In the genomic region with DNA sequence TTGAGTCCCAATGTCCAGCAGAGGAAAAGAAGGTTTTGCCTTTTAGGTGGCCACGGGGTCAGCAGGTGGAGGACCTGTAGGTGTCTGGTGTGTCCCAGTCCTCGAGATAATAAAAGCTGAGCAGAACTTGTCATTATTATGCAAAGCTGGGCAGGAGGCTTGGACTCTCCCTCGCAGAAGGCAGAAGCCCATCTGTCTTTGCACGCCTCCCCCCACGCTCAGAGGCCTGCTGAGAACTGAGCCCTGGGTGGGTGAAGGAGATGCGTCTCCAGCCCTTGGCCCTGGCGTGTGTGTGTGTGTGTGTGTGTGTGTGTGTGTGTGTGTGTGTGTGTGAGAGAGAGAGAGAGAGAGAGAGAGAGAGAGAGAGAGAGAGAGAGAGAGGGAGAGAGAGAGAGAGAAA, we compare ENCODE assay signal across 8 mouse cellular contexts. TPM values are rescaled to one million over a fixed set of nuclear protein-coding genes. Genes with fewer than 3 reads are reported as not detected.
DNase-seq lines count a peak whose midpoint lies in the region; ATAC-seq lines count a peak whose summit lies in the region.

No protein-coding gene starts in this region.

- ATAC-seq in heart, embryonic 12.5 days (ENCODE audit: insufficient number of reproducible peaks, low FRiP score), result no peak
- 0 out of 2 replicates have a peak, but pooled peaks have one; percentile 45 for ATAC-seq in hindbrain, embryonic 13.5 days (ENCODE audit: low FRiP score)
- peak; percentile 47; the same call in 1 of the 2 replicates for ATAC-seq in neural tube, embryonic 11.5 days (ENCODE audit: insufficient read depth, low FRiP score, low TSS enrichment)
- no peak for ATAC-seq in megakaryocyte-erythroid progenitor cell, adult 5-6 weeks (replicated peaks; ENCODE audit: low FRiP score, low TSS enrichment, poor library complexity, severe bottlenecking)

- H3K9ac ChIP-seq in heart, embryonic 12.5 days, result no peak overlapping the region
- peak overlapping the region; percentile 88 for H3K9ac ChIP-seq in hindbrain, embryonic 13.5 days
- no peak overlapping the region for H3K9ac ChIP-seq in neural tube, embryonic 11.5 days (ENCODE audit: low read length)

- H3K27ac ChIP-seq in heart, embryonic 12.5 days (ENCODE audit: poor library complexity, severe bottlenecking), result no peak overlapping the region
- peak overlapping the region; percentile 96 for H3K27ac ChIP-seq in hindbrain, embryonic 13.5 days
- H3K27ac ChIP-seq in neural tube, embryonic 11.5 days (ENCODE audit: low read depth, low read length), result peak overlapping the region; percentile 92

- no peaks in the 10 kb centered on the region for H3K9me3 ChIP-seq in heart, embryonic 12.5 days (replicated peaks)
- H3K9me3 ChIP-seq in hindbrain, embryonic 13.5 days, result no peaks in the 10 kb centered on the region
- no peaks in the 10 kb centered on the region for H3K9me3 ChIP-seq in neural tube, embryonic 11.5 days (ENCODE audit: control insufficient read depth, low read length)

- peaks cover 9% of the 10 kb centered on the region; the same call in 1 of the 2 replicates for H3K4me1 ChIP-seq in heart, embryonic 12.5 days (replicated peaks)
- H3K4me1 ChIP-seq in hindbrain, embryonic 13.5 days (replicated peaks), result peaks cover 53% of the 10 kb centered on the region
- peaks cover 19% of the 10 kb centered on the region for H3K4me1 ChIP-seq in neural tube, embryonic 11.5 days (ENCODE audit: control insufficient read depth, insufficient read depth, low read length)

- no peak overlapping the region for H3K4me3 ChIP-seq in heart, embryonic 12.5 days
- peak overlapping the region; percentile 76 for H3K4me3 ChIP-seq in hindbrain, embryonic 13.5 days
- H3K4me3 ChIP-seq in neural tube, embryonic 11.5 days (ENCODE audit: low read depth, low read length), result 0 out of 2 replicates have a peak overlapping the region, but pooled peaks have one; percentile 71

- intact Hi-C loops in heart, postnatal 36 days (cut with DNase I), result loop anchor here (2.0 kb wide), 1 partner anchor 67 kb away; no protein-coding TSS in a partner anchor

- peaks cover 37% of the 10 kb centered on the region for H3K27me3 ChIP-seq in heart, embryonic 12.5 days (replicated peaks)
- H3K27me3 ChIP-seq in hindbrain, embryonic 13.5 days, result 0 out of 2 replicates have a peak, but pooled peaks cover 3% of the 10 kb centered on the region
- no peaks in the 10 kb centered on the region for H3K27me3 ChIP-seq in neural tube, embryonic 11.5 days (ENCODE audit: control insufficient read depth, insufficient read depth, low read length)

- no peak for DNase-seq in heart, postnatal 36 days
- DNase-seq in cerebellum, postnatal 10 days, result peak; percentile 72 to 86
- DNase-seq in neural tube, embryonic 11.5 days (ENCODE audit: low spot score), result peak; percentile 57
- no peak for DNase-seq in adrenal gland, postnatal 14 days
- no peak for DNase-seq in thymus, postnatal 25 days

- peak overlapping the region; percentile 100 for H3K4me2 ChIP-seq in heart, embryonic 12.5 days
- H3K4me2 ChIP-seq in hindbrain, embryonic 13.5 days, result peak overlapping the region; percentile 73
- peak overlapping the region; percentile 92 for H3K4me2 ChIP-seq in neural tube, embryonic 11.5 days (ENCODE audit: low read depth)

- WGBS in heart, embryonic 12.5 days, result 18% methylated on average over 7 of the region's 7 CpGs
- WGBS in hindbrain, embryonic 13.5 days, result 2% methylated on average over 6 of the region's 7 CpGs
- WGBS in neural tube, embryonic 11.5 days, result under 1% methylated on average over 7 of the region's 7 CpGs

- H3K36me3 ChIP-seq in heart, embryonic 12.5 days, result no peaks in the 10 kb centered on the region
- H3K36me3 ChIP-seq in hindbrain, embryonic 13.5 days, result no peaks in the 10 kb centered on the region
- no peaks in the 10 kb centered on the region for H3K36me3 ChIP-seq in neural tube, embryonic 11.5 days (ENCODE audit: control insufficient read depth, insufficient read depth, low read length)

RNA-seq across cellular contexts. Expression of a gene that starts 0.7 kb away (rescaled TPM):
- polyA plus RNA-seq in heart, embryonic 12.5 days (2016; fragmentation: Nextera tagmentation; extraction: Ambion mirVana), result 0.27 and 0.47 TPM in 2 replicates
- total RNA-seq in heart, postnatal 36 days (2021), result under 1 TPM; 0.03 to 0.08 TPM
- polyA plus RNA-seq in hindbrain, embryonic 13.5 days (2015; fragmentation: Nextera tagmentation; extraction: Ambion mirVana), result 19.9 and 25.2 TPM in 2 replicates
- 12.9 and 13.7 TPM in 2 replicates for polyA plus RNA-seq in neural tube, embryonic 11.5 days (2014; fragmentation: Nextera tagmentation; extraction: Ambion mirVana)
- total RNA-seq in adrenal gland, postnatal 14 days (2021), result 1.9 and 2.4 TPM in 2 replicates
- not detected in 2 replicates for total RNA-seq in megakaryocyte-erythroid progenitor cell, adult 5-6 weeks (2014; fragmentation: Nextera tagmentation)
- not detected in 2 replicates for total RNA-seq in megakaryocyte-erythroid progenitor cell, adult 5-6 weeks (2017)

Comparison
In these comparisons a context has a peak if more than half of its experiments do, and no peak if none do; other contexts are left out.
1. ATAC-seq: peak in hindbrain, embryonic 13.5 days (single experiment) and neural tube, embryonic 11.5 days (single experiment); none in heart, embryonic 12.5 days (single experiment) and megakaryocyte-erythroid progenitor cell, adult 5-6 weeks (single experiment).
2. DNase-seq: peak in cerebellum, postnatal 10 days (2 of 2) and neural tube, embryonic 11.5 days (single experiment); none in heart, postnatal 36 days (0 of 2), adrenal gland, postnatal 14 days (single experiment) and thymus, postnatal 25 days (single experiment).
3. Peak in every context shown above with its lines, with median percentiles within 50 percentile points of each other: H3K4me2 ChIP-seq.